Mouse (Mus musculus) heart, postnatal 0 days (tissue): ENCODE results near the gene Lin7a. TPM values are rescaled to one million over a fixed set of nuclear protein-coding genes. Genes with fewer than 3 reads are reported as not detected.
A peak's percentile ranks its signal among the peaks of the same experiment; 100 is the strongest.

Experiments
- ATAC-seq: fragments of 200-750 bp; cut with Nextera tagmentation; 2 replicates; pipeline ENCODE4 v1.8.0; 2017; ENCODE audit warnings: low read depth, moderate number of reproducible peaks, moderate library complexity; ENCODE audit not compliant: insufficient read depth
- DNase-seq: peaks from one replicate; pipeline ENCODE4 v3.0.0-alpha.2; 2016; ENCODE audit warnings: low spot score
- H3K27ac ChIP-seq: fragments of 300-500 bp; sonication (generic); 2 replicates; pipeline ENCODE4 v1.5.1; 2014; ENCODE audit warnings: low read depth, mild to moderate bottlenecking
- H3K27me3 ChIP-seq: fragments of 300-500 bp; sonication (generic); 2 replicates; pipeline ENCODE4 v1.6.1; 2014; ENCODE audit warnings: low read length, mixed read lengths; ENCODE audit not compliant: control insufficient read depth, insufficient read depth
- H3K36me3 ChIP-seq: fragments of 300-500 bp; sonication (generic); replicated peaks from 2 replicates; pipeline ENCODE4 v1.6.1; 2014; ENCODE audit warnings: low read length, mixed read lengths; ENCODE audit not compliant: control insufficient read depth, insufficient read depth
- H3K4me1 ChIP-seq: fragments of 300-500 bp; sonication (generic); 2 replicates; pipeline ENCODE4 v1.6.1; 2014; ENCODE audit warnings: antibody characterized with exemption; ENCODE audit not compliant: control insufficient read depth, insufficient read depth
- H3K4me2 ChIP-seq: fragments of 300-500 bp; sonication (generic); 2 replicates; pipeline ENCODE4 v1.6.1; 2014; ENCODE audit warnings: low read depth, mild to moderate bottlenecking, low read length, moderate library complexity
- H3K4me3 ChIP-seq: fragments of 300-500 bp; sonication (generic); 2 replicates; pipeline ENCODE4 v1.5.1; 2014; ENCODE audit warnings: low read depth, low read length
- H3K9ac ChIP-seq: fragments of 300-500 bp; sonication (generic); replicated peaks from 2 replicates; pipeline ENCODE4 v1.6.1; 2014; ENCODE audit warnings: low read depth, low read length, mixed read lengths
- H3K9me3 ChIP-seq: fragments of 300-500 bp; sonication (generic); replicated peaks from 2 replicates; pipeline ENCODE4 v1.6.1; 2016; ENCODE audit warnings: low read length; ENCODE audit not compliant: control insufficient read depth
- CTCF ChIP-seq: IDR thresholded peaks from 2 replicates; pipeline ENCODE4 v1.5.1; 2016; ENCODE audit warnings: antibody characterized with exemption, control low read depth, low read depth
- EP300 ChIP-seq: IDR thresholded peaks from 2 replicates; pipeline ENCODE4 v1.6.1; 2016; ENCODE audit warnings: antibody characterized with exemption, low read depth
- WGBS: fragments of 180-500 bp; shearing (Covaris S2); extraction: QIAGEN DNeasy Blood & Tissue Kit; methylation state at CpG from one replicate; pipeline ENCODE4 v1.1.7; 2014; 5-methylcytosine and 5-hydroxymethylcytosine counted together
- polyA plus RNA-seq: library from polyadenylated mRNA; unstranded; fragments of >200 nt; fragmentation: Nextera tagmentation; extraction: Ambion mirVana; gene quantifications from 2 replicates; pipeline ENCODE4 v1.2.1, GENCODE M21; 2015
- total RNA-seq: library from RNA; depleted of rRNA; stranded (reverse); fragments of >200 nt; gene quantifications from 2 replicates; pipeline ENCODE4 v1.2.3, GENCODE M21; 2014; ENCODE audit warnings: low replicate concordance

Gene Lin7a
- total and polyA plus RNA-seq, 2 experiments from 2014 or later: 1.00 to 8.2 TPM

DNA sequence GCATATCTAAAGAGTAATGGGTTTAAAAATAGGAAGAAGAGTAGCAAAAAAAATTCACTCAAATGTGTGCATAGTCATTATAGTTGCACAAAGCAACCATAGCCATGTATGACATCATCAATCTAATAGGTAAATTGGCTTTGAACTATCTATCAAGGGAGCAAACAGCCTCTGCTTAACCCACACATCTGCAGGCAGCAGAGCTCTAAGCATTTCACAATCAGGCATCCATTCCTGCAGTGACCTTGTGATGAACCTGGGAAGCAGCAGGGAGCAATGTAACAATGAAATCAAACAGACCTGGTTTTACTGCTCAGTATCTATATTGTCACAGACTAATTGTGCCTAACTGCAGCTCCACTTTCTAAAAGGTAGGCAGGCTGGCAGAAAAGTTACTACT, 112.3 kb downstream of the Lin7a start:
- H3K36me3 ChIP-seq: no peaks in the 10 kb centered on the region
- TF ChIP-seq EP300 (no peak), CTCF (no peak)
- no peak overlapping the region for H3K9ac ChIP-seq
- H3K4me2 ChIP-seq: no peak overlapping the region
- DNase-seq (no peak), ATAC-seq (no peak)
- no peak overlapping the region for H3K27ac ChIP-seq
- no peak overlapping the region for H3K4me3 ChIP-seq
- H3K27me3 ChIP-seq: no peaks in the 10 kb centered on the region
- no peaks in the 10 kb centered on the region for H3K4me1 ChIP-seq
- H3K9me3 ChIP-seq: no peaks in the 10 kb centered on the region

DNA sequence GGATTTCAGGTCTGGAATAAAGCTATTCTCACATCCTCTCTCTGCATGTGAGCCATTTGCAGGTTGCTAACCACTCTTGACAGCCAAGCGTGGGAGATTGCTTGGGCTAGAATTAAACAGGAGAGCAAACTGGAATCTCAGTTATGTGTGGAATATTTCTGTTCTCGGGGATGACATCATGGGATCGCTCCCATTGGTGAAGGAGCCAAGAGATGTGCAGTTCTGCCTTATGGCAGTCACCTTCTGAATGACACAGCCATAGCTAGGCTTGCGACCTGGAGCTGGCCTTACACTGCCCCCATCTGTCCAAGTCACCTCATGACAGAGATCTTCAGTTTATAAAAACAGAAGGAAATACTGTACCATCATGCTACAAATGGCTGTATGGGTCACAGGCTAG, 118.0 kb downstream of the Lin7a start:
- TF ChIP-seq EP300 (no peak), CTCF (peak; percentile 79)
- WGBS: 15% methylated on average over 4 of the region's 4 CpGs
- Histone ChIP-seq H3K9me3 (no peaks in the 10 kb centered on the region), H3K36me3 (no peaks in the 10 kb centered on the region), H3K9ac (no peak overlapping the region), H3K4me1 (no peaks in the 10 kb centered on the region), H3K27me3 (no peaks in the 10 kb centered on the region), H3K27ac (no peak overlapping the region), H3K4me3 (no peak overlapping the region), H3K4me2 (no peak overlapping the region)
- DNase-seq (peak; percentile 58), ATAC-seq (peak; percentile 72; the same call in 1 of the 2 replicates)

DNA sequence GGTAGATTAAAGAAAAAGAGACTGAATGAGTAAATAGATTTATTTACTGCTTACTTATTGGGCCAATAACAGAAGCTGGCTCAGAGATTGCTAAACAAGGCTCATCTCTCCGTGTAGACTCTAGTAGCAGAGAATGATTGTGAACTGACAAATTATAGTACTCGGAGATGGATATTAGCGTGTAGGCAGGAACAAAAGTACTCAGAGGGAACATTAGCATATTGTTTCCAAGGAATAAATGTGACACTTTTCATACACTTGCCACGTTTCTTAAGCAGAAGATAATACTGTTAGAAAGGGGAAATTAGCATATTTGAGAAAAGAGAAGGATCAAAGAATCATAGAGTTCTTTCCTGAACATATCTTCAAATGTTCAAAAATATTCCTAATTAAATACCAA, 133.9 kb downstream of the Lin7a start:
- no peaks in the 10 kb centered on the region for H3K36me3 ChIP-seq
- TF ChIP-seq CTCF: no peak
- TF ChIP-seq EP300: no peak
- no peaks in the 10 kb centered on the region for H3K4me1 ChIP-seq
- no peak overlapping the region for H3K4me2 ChIP-seq
- H3K9me3 ChIP-seq: no peaks in the 10 kb centered on the region
- 70% methylated on average over 4 of the region's 4 CpGs for WGBS
- no peak overlapping the region for H3K27ac ChIP-seq
- H3K27me3 ChIP-seq: no peaks in the 10 kb centered on the region
- ATAC-seq: no peak
- H3K9ac ChIP-seq: no peak overlapping the region
- DNase-seq: no peak
- no peak overlapping the region for H3K4me3 ChIP-seq

DNA sequence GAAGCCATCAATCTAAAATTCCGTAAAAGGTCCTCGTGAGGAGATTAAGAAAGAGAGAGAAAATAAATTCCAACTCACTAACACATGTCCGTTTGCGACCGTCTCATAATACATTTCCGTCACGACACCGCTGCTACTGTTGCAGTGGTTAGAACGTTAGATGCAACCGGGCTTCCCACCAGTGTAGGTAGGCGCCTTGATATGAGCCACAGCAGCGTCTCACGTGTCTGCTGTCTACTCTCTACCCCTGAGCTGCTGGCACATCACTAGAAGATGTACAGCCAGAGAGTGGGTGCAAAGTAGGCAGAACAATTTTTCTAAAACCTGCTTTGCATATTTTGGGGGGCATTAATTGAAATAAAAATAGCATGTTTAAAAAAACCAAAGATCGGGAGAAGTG, 146.8 kb downstream of the Lin7a start:
- Histone ChIP-seq H3K9me3 (no peaks in the 10 kb centered on the region), H3K9ac (no peak overlapping the region), H3K4me2 (no peak overlapping the region), H3K4me3 (no peak overlapping the region), H3K27me3 (no peaks in the 10 kb centered on the region), H3K4me1 (no peaks in the 10 kb centered on the region), H3K36me3 (no peaks in the 10 kb centered on the region), H3K27ac (no peak overlapping the region)
- ATAC-seq (no peak), DNase-seq (no peak)
- no peak for TF ChIP-seq EP300
- TF ChIP-seq CTCF: no peak
- 81% methylated on average over 14 of the region's 14 CpGs for WGBS

DNA sequence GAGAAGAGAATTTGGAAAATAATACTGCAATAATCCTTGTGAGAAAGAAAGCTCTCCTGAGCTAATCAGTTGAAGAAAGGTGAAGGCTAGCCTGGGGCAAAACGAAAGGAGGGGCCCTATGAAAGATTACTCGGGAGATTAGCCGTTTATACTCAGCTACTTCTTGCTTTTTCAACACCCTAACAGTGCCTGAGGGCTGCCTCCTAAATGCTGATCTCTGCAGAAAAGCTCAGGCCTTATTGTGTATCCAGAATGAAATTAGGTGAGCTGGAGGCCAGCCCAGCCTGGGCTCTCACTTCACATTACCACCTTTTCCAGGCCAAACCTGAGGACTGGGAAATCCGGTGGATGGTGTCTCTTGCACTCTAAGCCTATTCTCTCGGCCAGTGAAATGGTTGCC, 165.5 kb downstream of the Lin7a start:
- TF ChIP-seq EP300: no peak
- TF ChIP-seq CTCF: no peak
- no peaks in the 10 kb centered on the region for H3K36me3 ChIP-seq
- no peak overlapping the region for H3K9ac ChIP-seq
- 64% methylated on average over 5 of the region's 5 CpGs for WGBS
- no peaks in the 10 kb centered on the region for H3K27me3 ChIP-seq
- ATAC-seq: no peak
- DNase-seq: no peak
- no peaks in the 10 kb centered on the region for H3K4me1 ChIP-seq
- H3K4me2 ChIP-seq: no peak overlapping the region
- no peaks in the 10 kb centered on the region for H3K9me3 ChIP-seq
- H3K4me3 ChIP-seq: no peak overlapping the region
- no peak overlapping the region for H3K27ac ChIP-seq

DNA sequence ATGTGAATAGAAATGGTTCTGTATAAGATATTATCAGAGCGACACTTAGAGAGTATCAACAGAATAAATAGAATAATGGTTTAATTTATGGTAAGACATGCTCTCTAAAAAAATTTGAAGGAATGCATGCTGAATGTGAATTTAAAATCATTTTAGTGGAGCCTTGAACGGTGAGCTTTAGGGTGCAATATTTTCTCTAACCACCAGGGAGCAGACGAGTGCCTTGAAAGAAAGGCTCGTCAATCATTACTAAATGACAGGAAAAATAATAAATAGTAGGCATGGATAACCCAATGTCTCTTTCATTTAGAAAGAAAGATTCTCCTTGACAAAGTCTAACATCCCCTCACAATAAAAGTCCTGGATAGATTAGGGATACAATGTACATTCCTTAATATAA, 171.3 kb downstream of the Lin7a start:
- H3K27ac ChIP-seq: no peak overlapping the region
- WGBS: 2% methylated on average over 4 of the region's 4 CpGs
- ATAC-seq (no peak), DNase-seq (no peak)
- H3K9ac ChIP-seq: no peak overlapping the region
- H3K4me2 ChIP-seq: no peak overlapping the region
- H3K27me3 ChIP-seq: no peaks in the 10 kb centered on the region
- TF ChIP-seq EP300 (no peak), CTCF (peak; percentile 72)
- H3K36me3 ChIP-seq: no peaks in the 10 kb centered on the region
- H3K4me3 ChIP-seq: no peak overlapping the region
- H3K9me3 ChIP-seq: no peaks in the 10 kb centered on the region
- no peaks in the 10 kb centered on the region for H3K4me1 ChIP-seq
